Mouse (Mus musculus): Measurements from ENCODE around the gene Cemip. TPM values are rescaled to one million over a fixed set of nuclear protein-coding genes. Genes with fewer than 3 reads are reported as not detected.

The Cemip gene
- total and polyA plus RNA-seq, 2 experiments from 2014 or later = 0.60 to 8.2 TPM

- TF ChIP-seq CTCF (IDR thresholded peaks at IDR 0.05) = no peak
- Histone ChIP-seq H3K9me3 (ENCODE audit: low read length) (no peaks in the 10 kb centered on the region), H3K27ac (ENCODE audit: low read depth, low read length) (no peak overlapping the region), H3K4me2 (ENCODE audit: low read depth, low read length, poor library complexity, severe bottlenecking) (no peak overlapping the region), H3K4me1 (ENCODE audit: insufficient read depth, low read length) (0 out of 2 replicates have a peak, but pooled peaks cover 8% of the 10 kb centered on the region), H3K4me3 (ENCODE audit: low read depth, low read length) (no peak overlapping the region), H3K9ac (replicated peaks; ENCODE audit: low read length, poor library complexity, severe bottlenecking) (no peak overlapping the region), H3K27me3 (ENCODE audit: insufficient read depth, low read length) (no peaks in the 10 kb centered on the region), H3K36me3 (ENCODE audit: insufficient read depth, low read length) (no peaks in the 10 kb centered on the region)
- ATAC-seq (ENCODE audit: low FRiP score) (no peak), DNase-seq (ENCODE audit: low spot score) (no peak)
These were observed 66.9 kb downstream of the Cemip start for GRCm38 (mm10) chr7:84019381-84019780.

- no peak overlapping the region for H3K4me2 ChIP-seq (ENCODE audit: low read depth, low read length, poor library complexity, severe bottlenecking)
- H3K4me1 ChIP-seq (ENCODE audit: insufficient read depth, low read length) = 0 out of 2 replicates have a peak, but pooled peaks cover 8% of the 10 kb centered on the region
- H3K9me3 ChIP-seq (ENCODE audit: low read length) = no peaks in the 10 kb centered on the region
- no peak; the same call in 1 of the 2 replicates for TF ChIP-seq CTCF (IDR thresholded peaks at IDR 0.05)
- no peaks in the 10 kb centered on the region for H3K27me3 ChIP-seq (ENCODE audit: insufficient read depth, low read length)
- no peak overlapping the region for H3K4me3 ChIP-seq (ENCODE audit: low read depth, low read length)
- H3K9ac ChIP-seq (replicated peaks; ENCODE audit: low read length, poor library complexity, severe bottlenecking) = no peak overlapping the region
- H3K36me3 ChIP-seq (ENCODE audit: insufficient read depth, low read length) = no peaks in the 10 kb centered on the region
- H3K27ac ChIP-seq (ENCODE audit: low read depth, low read length) = no peak overlapping the region
- ATAC-seq (ENCODE audit: low FRiP score) (no peak), DNase-seq (ENCODE audit: low spot score) (peak; percentile 24)
- 68% methylated on average over 5 of the region's 5 CpGs for WGBS
These were observed 67.7 kb downstream of the Cemip start for GRCm38 (mm10) chr7:84018291-84019266.

GRCm38 (mm10) chr7:84015050-84015449, 71.3 kb downstream of the Cemip start:
- no peak overlapping the region for H3K4me3 ChIP-seq (ENCODE audit: low read depth, low read length)
- H3K4me1 ChIP-seq (ENCODE audit: insufficient read depth, low read length) = 0 out of 2 replicates have a peak, but pooled peaks cover 8% of the 10 kb centered on the region
- no peaks in the 10 kb centered on the region for H3K9me3 ChIP-seq (ENCODE audit: low read length)
- DNase-seq (ENCODE audit: low spot score) (no peak), ATAC-seq (ENCODE audit: low FRiP score) (no peak)
- H3K9ac ChIP-seq (replicated peaks; ENCODE audit: low read length, poor library complexity, severe bottlenecking) = no peak overlapping the region
- no peaks in the 10 kb centered on the region for H3K27me3 ChIP-seq (ENCODE audit: insufficient read depth, low read length)
- no peak overlapping the region for H3K4me2 ChIP-seq (ENCODE audit: low read depth, low read length, poor library complexity, severe bottlenecking)
- 86% methylated on average over 1 of the region's 1 CpGs for WGBS
- TF ChIP-seq CTCF (IDR thresholded peaks at IDR 0.05) = no peak
- no peak overlapping the region for H3K27ac ChIP-seq (ENCODE audit: low read depth, low read length)
- H3K36me3 ChIP-seq (ENCODE audit: insufficient read depth, low read length) = no peaks in the 10 kb centered on the region

- DNase-seq (ENCODE audit: low spot score) (peak; percentile 30), ATAC-seq (ENCODE audit: low FRiP score) (no peak)
- 0 out of 2 replicates have a peak, but pooled peaks cover 8% of the 10 kb centered on the region for H3K4me1 ChIP-seq (ENCODE audit: insufficient read depth, low read length)
- whole genome bisulfite sequencing = 83% methylated on average over 4 of the region's 4 CpGs
- no peaks in the 10 kb centered on the region for H3K27me3 ChIP-seq (ENCODE audit: insufficient read depth, low read length)
- no peak for TF ChIP-seq CTCF (IDR thresholded peaks at IDR 0.05)
- H3K27ac ChIP-seq (ENCODE audit: low read depth, low read length) = no peak overlapping the region
- H3K9me3 ChIP-seq (ENCODE audit: low read length) = no peaks in the 10 kb centered on the region
- H3K9ac ChIP-seq (replicated peaks; ENCODE audit: low read length, poor library complexity, severe bottlenecking) = no peak overlapping the region
- H3K4me3 ChIP-seq (ENCODE audit: low read depth, low read length) = no peak overlapping the region
- H3K36me3 ChIP-seq (ENCODE audit: insufficient read depth, low read length) = no peaks in the 10 kb centered on the region
- no peak overlapping the region for H3K4me2 ChIP-seq (ENCODE audit: low read depth, low read length, poor library complexity, severe bottlenecking)
These were observed 72.6 kb downstream of the Cemip start for GRCm38 (mm10) chr7:84013656-84014055.

GRCm38 (mm10) chr7:84004357-84004756, 81.9 kb downstream of the Cemip start:
- DNase-seq (ENCODE audit: low spot score) (no peak), ATAC-seq (ENCODE audit: low FRiP score) (no peak)
- H3K4me2 ChIP-seq (ENCODE audit: low read depth, low read length, poor library complexity, severe bottlenecking) = no peak overlapping the region
- no peak overlapping the region for H3K9ac ChIP-seq (replicated peaks; ENCODE audit: low read length, poor library complexity, severe bottlenecking)
- H3K27ac ChIP-seq (ENCODE audit: low read depth, low read length) = no peak overlapping the region
- no peaks in the 10 kb centered on the region for H3K36me3 ChIP-seq (ENCODE audit: insufficient read depth, low read length)
- no peaks in the 10 kb centered on the region for H3K27me3 ChIP-seq (ENCODE audit: insufficient read depth, low read length)
- H3K4me3 ChIP-seq (ENCODE audit: low read depth, low read length) = no peak overlapping the region
- TF ChIP-seq CTCF (IDR thresholded peaks at IDR 0.05) = no peak
- no peaks in the 10 kb centered on the region for H3K4me1 ChIP-seq (ENCODE audit: insufficient read depth, low read length)
- WGBS = 69% methylated on average over 6 of the region's 6 CpGs
- no peaks in the 10 kb centered on the region for H3K9me3 ChIP-seq (ENCODE audit: low read length)

- Histone ChIP-seq H3K9me3 (ENCODE audit: low read length) (no peaks in the 10 kb centered on the region), H3K27ac (ENCODE audit: low read depth, low read length) (peak overlapping the region; percentile 67), H3K4me3 (ENCODE audit: low read depth, low read length) (no peak overlapping the region), H3K36me3 (ENCODE audit: insufficient read depth, low read length) (no peaks in the 10 kb centered on the region), H3K9ac (replicated peaks; ENCODE audit: low read length, poor library complexity, severe bottlenecking) (no peak overlapping the region), H3K27me3 (ENCODE audit: insufficient read depth, low read length) (no peaks in the 10 kb centered on the region), H3K4me1 (ENCODE audit: insufficient read depth, low read length) (no peaks in the 10 kb centered on the region), H3K4me2 (ENCODE audit: low read depth, low read length, poor library complexity, severe bottlenecking) (no peak overlapping the region)
- ATAC-seq (ENCODE audit: low FRiP score) (peak; percentile 63), DNase-seq (ENCODE audit: low spot score) (peak; percentile 71)
- 40% methylated on average over 3 of the region's 3 CpGs for WGBS
- no peak for TF ChIP-seq CTCF (IDR thresholded peaks at IDR 0.05)
These were observed 84.8 kb downstream of the Cemip start for GRCm38 (mm10) chr7:84001516-84001915.

All from midbrain, postnatal 0 days (tissue).